Mouse (Mus musculus) stomach, postnatal 0 days (tissue): ENCODE data around the gene Mmp24.

Experiments
- CTCF ChIP-seq: IDR thresholded peaks from 2 replicates; pipeline ENCODE4 v1.5.1; 2016; ENCODE audit warnings: antibody characterized with exemption, low read depth, mild to moderate bottlenecking, moderate library complexity
- EP300 ChIP-seq: optimal IDR thresholded peaks from 2 replicates; pipeline ENCODE3; 2016; ENCODE audit warnings: antibody characterized with exemption

GRCm38 (mm10) chr2:155736936-155737335 lies 38.2 kb upstream of the Mmp24 start:
- no peak for TF ChIP-seq CTCF
- no peak for TF ChIP-seq EP300
